Mouse (Mus musculus) natural killer cell, adult 2 months (primary cell): ENCODE results near the gene Sox18.
A peak's percentile ranks its signal among the peaks of the same experiment; 100 is the strongest.

ENCODE experiments used
- DNase-seq, 2 experiments: peaks; one replicate each; pipeline ENCODE4 v3.0.0; 2022; ENCODE audit warnings: low spot score in 2 of 2

Gene Sox18

DNA sequence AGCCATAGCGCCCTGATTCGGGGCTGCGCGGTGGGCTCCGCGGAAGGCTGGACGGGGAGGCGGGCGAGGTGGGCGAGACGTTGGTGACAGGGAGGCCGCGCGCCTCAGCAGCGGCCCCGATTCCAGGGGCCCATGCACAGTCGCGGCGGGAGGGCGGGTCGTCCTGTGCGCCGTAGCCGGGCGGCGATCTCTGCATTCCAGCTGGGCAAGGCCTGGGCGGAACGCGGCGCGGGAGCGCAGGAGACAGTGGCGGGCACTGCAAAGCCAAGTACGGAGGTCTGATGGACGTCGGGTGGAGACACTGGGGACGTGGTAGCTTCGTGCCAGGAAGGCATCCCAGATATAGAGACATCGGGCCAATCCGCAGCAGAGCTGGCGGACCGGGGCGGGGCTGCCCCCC lies at the start of gene Sox18:
TSS of gene Sox18 (minus strand) at position 315 of the 400 bp plus-strand sequence.
- DNase-seq, result no peak

DNA sequence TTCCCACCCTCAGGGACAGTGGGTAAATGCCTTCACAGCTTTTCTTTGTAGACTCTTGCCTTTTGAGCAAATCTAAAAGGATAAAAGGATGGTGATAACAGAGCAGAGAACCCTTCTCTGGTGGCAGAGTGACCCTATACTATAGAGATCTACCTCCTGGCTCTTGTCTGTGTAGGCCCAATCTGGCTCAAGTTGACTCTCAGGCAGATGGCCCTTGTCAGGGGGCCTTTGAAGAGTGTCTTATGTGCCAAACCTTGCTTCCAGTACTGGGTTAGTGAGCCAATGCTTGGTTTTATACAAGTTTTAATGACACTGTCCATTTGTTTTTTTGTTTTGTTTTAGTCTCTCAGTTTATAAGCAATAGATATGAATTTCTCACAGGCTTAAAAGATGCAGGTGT lies 49.8 kb upstream of the Sox18 start:
- no peak for DNase-seq

DNA sequence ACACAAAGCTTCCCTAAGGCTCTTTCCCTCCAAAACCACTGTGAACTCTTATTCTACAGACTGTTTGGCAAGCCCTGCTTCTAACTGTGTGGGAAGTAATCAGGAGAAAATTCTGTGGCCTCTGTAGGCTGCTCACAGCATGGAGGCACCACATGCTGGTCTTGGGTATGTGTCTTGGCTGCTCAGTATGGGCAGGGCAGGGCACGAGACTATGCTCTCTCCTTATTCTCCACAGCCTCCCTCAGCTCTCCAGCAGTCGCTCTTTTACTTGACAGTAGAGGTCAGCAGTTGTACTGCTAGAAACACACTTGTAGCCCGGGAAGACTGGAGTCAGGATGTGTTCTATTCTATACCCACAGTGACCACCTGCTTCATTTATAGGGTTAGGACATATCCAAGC lies 48.6 kb upstream of the Sox18 start:
- no peak for DNase-seq

- no peak for DNase-seq
These were observed 45.6 kb upstream of the Sox18 start for GRCm38 (mm10) chr2:181716991-181717390.

DNA sequence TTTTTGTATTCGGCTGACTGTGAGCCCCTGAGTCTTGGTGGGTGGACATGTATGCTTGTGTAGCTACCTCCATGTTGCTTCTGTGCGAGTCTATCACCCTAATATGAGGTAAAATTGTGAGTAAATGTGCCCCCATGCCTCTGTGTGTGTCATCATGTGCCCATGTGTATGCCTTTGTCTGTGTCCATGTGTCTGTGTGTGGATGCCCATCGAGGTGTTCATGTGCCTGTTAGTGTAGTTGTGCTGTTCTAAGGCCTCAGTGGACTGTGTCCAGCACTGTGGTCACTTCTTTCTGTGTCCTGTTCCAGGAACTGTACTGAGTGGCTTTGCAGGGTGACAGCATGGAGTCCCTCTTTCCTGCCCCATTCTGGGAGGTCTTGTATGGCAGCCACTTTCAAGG lies 43.9 kb upstream of the Sox18 start:
- no peak for DNase-seq

- DNase-seq, result no peak
These were observed 43.5 kb upstream of the Sox18 start, which contains the start of gene Oprl1 for GRCm38 (mm10) chr2:181714903-181715326. Gene Oprl1, plus strand, starts transcription at chr2:181715016.

- DNase-seq, result no peak
These were observed 42.3 kb upstream of the Sox18 start for GRCm38 (mm10) chr2:181713749-181714148.

- DNase-seq, result peak; percentile 18 to 53
These were observed 35.2 kb upstream of the Sox18 start for GRCm38 (mm10) chr2:181706668-181707067.

GRCm38 (mm10) chr2:181698241-181698640 lies 26.8 kb upstream of the Sox18 start, which contains the start of gene Lkaaear1:
Gene Lkaaear1, minus strand, starts transcription at chr2:181698442.
- no peak for DNase-seq

- DNase-seq, result no peak
These were observed 25.5 kb upstream of the Sox18 start for GRCm38 (mm10) chr2:181696801-181697420.

- DNase-seq, result no peak
These were observed 24.3 kb upstream of the Sox18 start for GRCm38 (mm10) chr2:181695776-181696175.

- DNase-seq, result no peak
These were observed 23.1 kb upstream of the Sox18 start for GRCm38 (mm10) chr2:181694581-181694980.

DNA sequence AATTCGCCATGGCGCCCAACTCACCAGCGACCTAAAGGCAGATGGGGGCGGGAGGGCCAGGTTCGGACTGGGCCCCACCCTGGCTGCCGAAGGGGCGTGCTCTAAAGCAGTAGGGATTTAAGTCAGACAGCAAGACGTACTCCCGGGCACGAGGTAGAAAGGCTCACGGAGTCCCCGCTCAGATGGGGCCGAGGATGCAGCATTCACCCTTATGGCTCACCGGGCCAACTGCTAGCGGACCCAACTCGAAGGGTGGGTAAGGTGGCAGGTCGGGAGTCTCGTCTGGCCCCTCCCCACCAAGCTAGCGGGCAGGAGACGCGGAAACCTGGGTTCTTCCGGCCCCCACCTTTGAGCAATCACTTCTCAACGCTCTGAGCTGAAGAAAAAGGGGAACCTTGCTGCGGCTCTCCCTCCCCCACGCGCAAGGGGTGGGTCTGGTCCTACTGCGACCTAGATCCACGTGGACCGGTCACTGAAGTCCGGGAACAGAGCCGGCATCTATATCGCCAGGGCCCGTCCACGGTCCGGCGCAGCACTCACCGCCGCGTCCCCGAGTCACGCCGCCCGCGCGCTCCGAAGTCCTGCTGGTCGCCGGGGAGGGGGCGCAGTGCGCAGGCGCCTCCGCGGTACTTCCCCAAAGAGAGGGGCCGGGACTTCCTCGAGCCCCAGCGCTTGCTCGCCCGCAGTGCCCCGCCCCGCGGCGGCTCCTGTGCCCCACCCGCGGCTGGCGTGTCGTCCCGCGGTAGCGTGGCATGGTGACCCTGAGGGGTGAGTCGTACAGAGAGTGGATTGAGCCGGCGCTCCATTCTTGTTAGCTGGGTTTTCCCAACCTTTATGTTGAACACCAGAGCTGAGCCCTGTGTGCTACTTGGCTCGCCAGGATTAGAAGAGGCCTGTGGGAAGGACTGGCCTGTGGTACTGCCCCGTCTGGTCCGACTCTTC lies 22.2 kb upstream of the Sox18 start, which contains the start of gene Rgs19:
TSS of gene Rgs19 (minus strand) at position 639 of the 942 bp plus-strand sequence.
- peak; percentile 85 to 90 for DNase-seq

GRCm38 (mm10) chr2:181692304-181692703 lies 20.9 kb upstream of the Sox18 start:
- no peak for DNase-seq

GRCm38 (mm10) chr2:181691571-181691970 lies 20.1 kb upstream of the Sox18 start:
- peak in 1 of 2 experiments; percentile 34 for DNase-seq

DNA sequence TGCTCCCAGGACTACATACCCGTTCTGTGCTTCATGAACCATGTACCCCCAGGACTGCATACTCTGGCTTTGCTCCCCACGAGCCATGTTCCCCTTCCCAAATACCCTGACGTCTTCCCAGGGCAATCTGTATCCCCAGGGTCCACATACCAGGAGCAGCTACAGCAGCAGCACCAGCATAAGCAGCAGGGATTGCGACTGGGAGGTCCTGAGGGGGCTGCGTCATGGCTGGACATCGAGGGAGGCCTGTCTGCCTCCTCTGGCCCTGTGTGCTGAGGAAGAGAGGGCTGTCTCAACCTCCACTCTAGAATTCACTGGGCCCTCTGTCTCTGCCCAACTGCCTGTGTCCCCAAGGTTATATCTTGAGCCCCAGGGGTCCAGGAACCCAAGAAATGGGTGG lies 19.6 kb upstream of the Sox18 start:
- no peak for DNase-seq

- DNase-seq, result no peak
These were observed 18.2 kb upstream of the Sox18 start for GRCm38 (mm10) chr2:181689466-181690160.

- no peak for DNase-seq
These were observed 16.1 kb upstream of the Sox18 start for GRCm38 (mm10) chr2:181687586-181687985.

- DNase-seq, result no peak
These were observed 14.2 kb upstream of the Sox18 start for GRCm38 (mm10) chr2:181685686-181686085.

GRCm38 (mm10) chr2:181684713-181685112 lies 13.3 kb upstream of the Sox18 start:
- no peak for DNase-seq

GRCm38 (mm10) chr2:181683381-181683780 lies 11.9 kb upstream of the Sox18 start:
- DNase-seq, result no peak

DNA sequence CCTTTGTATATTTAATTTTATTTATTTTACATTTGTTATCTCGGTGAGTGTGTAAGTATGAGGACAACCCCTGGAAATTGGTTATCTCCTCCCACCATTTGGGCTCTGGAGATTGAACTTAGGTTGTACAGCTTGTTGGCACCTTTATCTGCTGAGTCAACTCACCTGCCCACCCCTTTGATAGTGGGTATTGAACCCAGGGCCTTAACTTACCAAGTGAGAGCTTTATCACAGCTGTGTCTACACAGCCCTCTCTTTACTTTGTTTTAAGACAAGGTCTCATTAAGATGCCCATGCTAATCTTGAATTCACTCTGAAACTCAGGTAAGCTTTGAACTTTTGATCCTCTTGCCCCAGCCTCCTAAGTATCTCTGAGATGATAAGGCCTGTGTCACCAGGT lies 10.5 kb upstream of the Sox18 start:
- no peak for DNase-seq
